Mouse (Mus musculus) embryo, embryonic 9.5 days (tissue): ENCODE results near the gene Entpd1.

Experiments used
- DNase-seq: peaks from one replicate; pipeline ENCODE4 v3.0.0-alpha.2; 2017; ENCODE audit errors: extremely low spot score

Gene Entpd1

DNA sequence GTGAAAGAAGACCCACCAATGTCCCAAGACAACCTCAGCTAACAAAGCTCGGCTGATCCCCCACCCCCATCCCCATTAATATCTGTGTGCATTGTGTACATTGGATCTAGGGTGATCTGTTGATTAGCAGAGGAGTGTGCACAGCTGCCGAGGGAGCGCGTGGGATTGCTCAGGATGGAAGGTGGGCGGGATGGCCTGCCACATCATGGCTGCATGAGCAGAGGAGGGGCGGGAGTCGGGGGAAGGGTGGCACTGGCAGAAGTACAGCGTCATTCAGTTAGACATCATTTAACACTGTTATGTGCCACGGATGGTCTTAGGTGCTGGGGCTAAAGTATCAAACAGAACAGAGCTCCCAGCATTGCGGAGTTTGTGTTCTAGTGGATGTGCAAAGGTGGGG lies 111.3 kb downstream of the Entpd1 start:
- no peak for DNase-seq

DNA sequence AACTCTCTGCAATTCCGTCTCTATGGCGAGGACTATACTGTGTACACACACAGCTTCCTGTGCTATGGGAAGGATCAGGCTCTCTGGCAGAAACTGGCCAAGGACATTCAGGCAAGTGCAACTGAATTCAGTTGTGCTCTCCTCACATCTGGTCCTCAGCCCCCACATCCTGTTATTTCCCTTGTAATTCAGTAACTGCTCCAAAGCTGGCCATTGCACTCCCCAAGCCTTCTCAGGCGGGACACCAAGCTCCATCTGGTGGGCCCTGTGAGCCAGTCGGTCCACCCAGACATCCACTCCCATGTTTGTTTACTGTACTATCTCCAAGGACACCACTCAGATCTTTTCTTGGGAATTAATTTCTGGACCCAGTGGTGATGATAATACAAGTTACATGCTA lies 114.0 kb downstream of the Entpd1 start:
- DNase-seq = no peak

DNA sequence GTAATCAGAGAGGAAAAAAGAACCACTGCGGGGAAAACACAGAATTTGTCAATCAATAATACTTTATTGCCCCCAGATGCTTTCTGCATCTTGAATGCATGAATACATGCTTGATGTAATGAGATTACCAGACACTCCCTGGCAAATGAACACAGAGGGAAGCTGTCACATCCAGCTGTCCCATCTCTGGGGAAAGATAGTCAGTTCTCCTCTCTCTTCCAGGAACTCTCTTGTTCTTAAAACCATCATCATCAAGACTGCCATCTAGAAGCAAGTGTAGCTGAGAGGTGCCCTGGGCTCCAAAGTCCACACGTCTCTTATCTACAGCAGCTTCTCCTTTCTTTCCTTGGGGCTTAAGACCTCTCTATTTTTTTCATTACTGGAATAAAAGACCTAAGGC lies 114.4 kb downstream of the Entpd1 start:
- DNase-seq = no peak

DNA sequence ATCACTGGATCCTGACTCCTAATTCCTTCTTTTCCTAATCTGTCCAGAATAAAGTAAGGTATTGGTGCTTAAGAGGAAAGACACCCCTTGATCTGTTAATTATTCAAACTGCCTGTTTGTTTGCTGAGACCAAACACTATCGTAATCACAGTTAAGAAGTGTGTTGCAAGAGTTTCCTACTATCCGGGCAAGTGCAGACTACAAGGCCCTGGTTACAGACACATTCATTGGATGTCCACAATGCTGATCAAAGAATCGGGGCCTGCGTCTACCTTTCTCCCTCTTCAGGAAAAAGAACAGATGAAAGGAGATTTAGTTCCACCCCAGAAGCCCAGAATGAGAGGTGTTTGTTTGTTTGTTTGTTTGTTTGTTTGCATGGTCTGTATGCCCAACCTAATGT lies 116.0 kb downstream of the Entpd1 start:
- no peak for DNase-seq

DNA sequence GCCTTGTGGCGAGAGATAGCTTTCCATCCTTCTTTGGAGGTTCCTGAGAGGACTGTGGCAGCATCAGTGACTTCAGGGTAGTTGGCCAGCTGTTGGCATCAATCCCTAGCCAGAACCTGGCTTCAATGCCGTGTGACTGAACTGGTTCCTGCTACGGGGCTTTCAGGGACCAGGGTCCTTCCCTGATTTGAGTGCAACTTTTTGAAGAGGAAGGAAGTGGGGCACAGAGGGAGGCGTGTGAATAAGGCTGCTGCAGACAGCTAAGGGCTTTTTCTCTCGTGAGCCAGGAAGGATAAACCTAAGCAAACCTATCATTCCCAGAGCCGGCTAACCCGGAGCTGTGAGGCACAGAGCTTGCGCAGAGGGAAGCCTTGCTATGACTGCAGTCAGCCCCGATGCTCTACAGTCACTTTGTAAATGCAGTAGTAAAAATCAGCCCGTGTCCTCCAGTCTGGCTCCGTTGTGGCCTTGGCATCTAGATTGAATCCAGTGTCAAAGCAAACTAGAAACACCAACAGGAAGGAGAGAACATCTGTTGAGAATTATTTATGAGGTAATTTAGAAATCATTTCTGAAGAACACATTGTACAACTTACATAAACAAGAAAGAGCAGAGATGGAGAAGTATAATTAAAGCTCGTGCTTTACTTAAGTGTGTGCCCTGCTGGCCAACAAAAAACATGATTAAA lies 116.7 kb downstream of the Entpd1 start:
- no peak for DNase-seq

DNA sequence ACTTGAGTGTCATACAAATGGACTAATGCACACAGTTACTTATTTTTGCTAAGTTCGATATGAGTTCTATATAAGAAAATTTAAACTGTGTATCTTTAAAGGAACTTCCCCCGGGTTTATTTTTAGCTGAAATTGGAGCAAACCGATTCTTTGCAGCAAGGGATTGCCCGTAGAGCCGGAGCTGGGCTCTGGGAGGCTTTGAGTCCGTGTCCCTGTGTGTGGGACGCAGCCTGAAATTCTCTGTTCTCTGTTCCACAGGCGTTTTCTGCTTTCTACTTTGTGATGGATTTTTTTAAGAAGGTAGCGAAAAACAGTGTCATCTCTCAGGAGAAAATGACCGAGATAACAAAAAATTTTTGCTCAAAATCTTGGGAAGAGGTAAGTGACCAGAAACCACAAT lies 121.2 kb downstream of the Entpd1 start:
- DNase-seq = no peak

DNA sequence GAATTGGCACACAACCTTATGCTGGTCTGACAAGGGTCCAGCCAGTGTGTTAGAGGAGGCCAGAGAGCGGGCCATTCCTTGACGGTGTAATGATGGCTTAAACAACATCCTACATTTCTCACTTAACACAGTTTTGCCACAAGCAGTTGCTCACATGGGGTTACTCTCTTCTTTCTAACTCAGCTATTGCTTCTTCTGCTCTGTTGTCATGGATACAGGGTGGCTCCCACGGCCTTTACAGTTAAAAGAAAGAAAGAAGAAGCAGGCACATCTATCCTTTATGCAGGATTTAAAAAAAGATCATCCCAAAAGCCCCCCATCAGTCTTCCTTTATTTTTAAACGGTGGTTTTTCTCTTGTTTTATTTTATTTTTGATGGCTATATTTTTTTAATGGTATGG lies 121.7 kb downstream of the Entpd1 start:
- no peak for DNase-seq

DNA sequence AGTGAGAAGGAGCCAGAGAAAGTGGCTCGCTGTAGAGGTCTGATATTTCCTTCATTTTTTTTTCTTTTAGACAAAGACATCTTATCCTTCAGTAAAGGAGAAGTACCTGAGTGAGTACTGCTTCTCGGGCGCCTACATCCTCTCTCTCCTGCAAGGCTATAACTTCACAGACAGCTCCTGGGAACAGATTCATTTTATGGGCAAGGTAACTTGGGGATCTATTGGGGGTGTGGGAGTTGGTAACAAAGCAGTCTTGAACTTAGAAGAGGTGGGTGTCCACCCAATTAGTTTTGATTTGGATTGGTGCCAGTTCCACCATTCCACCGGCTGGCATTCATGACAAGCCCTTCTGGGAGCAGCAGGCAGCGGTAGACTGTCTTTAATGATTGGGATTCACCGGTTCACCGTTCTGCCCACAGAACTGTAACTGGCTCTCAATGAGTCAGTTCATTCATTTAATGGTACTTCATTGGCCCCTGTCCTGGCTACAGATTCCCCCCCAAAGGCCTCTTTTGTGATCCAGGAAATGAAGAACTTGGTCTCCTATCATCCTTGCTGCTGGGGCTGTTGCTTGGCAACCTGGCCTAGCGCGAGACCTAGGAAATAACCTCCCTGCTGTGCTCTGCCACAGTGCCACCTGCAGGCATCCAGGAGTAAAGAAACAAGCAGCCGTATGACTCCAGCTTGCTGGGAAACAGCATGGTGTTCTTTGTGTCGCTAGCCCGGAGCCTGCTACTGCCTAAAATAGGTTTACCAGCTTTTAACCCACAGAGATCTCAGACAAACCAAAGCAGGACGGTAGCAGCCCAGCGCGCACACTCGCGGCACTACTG lies 124.7 kb downstream of the Entpd1 start:
- peak; percentile 81 for DNase-seq

DNA sequence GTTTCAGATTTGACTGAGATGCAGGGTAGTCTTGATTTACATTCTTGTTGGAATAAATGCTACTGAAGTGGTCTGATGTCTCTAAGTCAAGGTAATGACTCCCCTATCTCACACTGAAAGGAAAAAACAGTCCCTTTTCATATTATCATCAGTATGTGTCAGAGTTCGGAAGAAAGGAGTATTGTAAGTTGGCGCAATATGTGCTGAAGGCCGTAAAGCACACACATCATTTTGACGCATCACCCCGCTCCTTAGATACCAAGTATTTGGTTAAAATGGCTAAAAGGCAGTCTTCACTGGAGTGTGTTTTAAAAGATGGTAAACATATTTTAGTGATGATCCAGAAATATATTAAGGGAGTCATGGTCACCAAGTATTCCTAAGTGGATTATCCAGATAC lies 125.4 kb downstream of the Entpd1 start:
- no peak for DNase-seq

DNA sequence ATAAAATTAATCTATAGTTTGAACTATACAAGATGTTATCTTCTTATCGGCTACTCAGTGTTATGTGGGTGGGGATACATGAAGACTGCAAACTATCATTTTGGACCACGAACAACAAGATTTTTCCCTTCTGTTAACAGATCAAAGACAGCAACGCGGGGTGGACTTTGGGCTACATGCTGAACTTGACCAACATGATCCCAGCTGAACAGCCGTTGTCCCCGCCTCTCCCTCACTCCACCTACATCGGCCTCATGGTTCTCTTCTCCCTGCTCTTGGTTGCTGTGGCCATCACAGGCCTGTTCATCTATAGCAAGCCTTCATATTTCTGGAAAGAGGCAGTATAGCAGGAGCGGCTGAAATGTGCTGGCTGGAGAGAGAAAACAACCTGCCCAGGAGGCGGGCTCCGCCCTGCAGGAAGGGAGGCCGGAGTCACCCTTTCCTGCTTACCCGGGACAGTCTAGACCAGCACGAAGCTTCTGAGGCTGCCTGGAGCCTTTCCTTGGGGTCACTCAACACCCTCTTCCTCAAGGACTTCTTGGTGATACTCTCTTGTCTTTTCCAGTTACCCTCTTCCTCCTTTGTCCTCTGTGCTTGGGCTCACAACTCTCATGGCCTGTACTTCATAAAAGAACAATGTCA lies 126.6 kb downstream of the Entpd1 start:
- DNase-seq = no peak

DNA sequence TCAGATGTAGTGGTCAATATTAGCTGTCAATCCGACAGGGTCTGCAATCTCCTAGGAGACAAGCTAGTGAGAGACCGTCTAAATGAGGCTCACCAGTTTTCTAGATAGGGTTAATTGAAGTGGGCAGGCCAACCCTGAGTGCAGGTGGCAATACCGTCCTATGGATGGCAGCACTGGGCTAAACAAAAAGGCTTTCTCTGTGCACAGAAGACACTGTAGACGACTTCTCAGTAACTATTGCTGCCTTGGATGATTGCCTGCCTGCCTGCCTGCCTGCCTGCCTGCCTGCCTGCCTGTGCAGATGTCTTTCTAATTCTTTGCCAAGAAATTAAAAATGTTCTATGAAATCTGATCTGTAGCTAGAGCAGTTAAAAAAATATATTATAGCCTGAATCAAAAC lies 134.4 kb downstream of the Entpd1 start:
- no peak for DNase-seq

DNA sequence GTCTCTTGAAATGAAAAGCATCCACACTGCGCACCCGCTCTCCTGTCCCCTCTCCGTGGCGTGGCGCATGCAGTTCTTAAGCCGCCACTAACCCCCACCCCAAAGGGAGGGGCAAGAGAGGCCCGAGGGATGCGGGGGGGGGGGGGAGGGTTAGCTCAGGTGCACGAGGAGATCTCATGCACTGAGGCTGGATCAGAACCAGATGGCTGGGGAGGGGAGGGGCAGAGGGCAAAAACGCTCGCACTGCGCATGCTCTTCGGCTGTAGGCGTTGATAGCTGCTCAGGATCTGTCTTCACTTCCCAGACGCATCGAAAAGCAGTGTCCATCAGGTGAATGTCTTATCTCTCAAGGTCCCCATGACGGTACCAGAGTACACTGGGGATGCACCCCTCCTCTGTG lies 136.4 kb downstream of the Entpd1 start, which contains the start of gene Cc2d2b:
Gene Cc2d2b (plus strand): TSS at position 195 of the 400 bp plus-strand sequence.
- DNase-seq = no peak

DNA sequence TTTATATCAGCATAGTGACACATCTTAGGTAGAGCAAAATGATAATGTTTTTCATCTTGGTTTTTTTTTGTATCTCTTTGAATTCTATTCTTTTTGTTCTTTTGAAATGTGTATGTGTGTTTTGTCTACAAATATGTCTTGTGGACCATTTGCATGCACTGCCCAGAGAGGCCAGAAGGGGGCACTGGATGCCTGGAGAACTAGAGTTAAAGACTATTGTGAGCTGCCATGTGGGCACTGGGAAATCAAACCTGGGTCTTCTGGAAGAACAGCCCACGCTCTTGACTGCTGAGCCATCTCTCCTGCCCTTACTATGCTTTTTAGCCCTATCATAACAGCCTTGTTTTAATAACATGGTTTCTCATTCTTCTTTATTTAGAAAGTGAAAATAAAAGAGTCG lies 142.1 kb downstream of the Entpd1 start:
- DNase-seq = peak; percentile 47

DNA sequence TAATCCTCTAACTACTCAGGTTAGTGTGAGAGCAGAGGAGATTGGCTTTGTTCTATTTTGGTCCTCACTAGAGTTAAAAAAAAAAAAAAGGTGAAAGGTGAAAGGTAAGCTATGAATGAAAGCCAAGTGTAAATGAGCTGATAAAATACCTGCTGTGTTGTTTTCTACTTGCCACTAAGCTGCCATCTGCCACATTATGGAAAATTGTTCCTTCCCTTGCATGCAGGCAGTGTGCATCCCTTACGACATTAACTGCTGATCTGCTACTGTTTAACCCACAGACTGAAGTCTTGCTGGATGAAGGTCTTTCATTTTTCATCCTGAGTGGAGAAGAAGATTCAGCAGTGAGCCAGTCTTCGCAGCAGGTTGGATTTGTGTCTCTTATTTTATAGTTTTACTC lies 147.9 kb downstream of the Entpd1 start:
- DNase-seq = no peak

DNA sequence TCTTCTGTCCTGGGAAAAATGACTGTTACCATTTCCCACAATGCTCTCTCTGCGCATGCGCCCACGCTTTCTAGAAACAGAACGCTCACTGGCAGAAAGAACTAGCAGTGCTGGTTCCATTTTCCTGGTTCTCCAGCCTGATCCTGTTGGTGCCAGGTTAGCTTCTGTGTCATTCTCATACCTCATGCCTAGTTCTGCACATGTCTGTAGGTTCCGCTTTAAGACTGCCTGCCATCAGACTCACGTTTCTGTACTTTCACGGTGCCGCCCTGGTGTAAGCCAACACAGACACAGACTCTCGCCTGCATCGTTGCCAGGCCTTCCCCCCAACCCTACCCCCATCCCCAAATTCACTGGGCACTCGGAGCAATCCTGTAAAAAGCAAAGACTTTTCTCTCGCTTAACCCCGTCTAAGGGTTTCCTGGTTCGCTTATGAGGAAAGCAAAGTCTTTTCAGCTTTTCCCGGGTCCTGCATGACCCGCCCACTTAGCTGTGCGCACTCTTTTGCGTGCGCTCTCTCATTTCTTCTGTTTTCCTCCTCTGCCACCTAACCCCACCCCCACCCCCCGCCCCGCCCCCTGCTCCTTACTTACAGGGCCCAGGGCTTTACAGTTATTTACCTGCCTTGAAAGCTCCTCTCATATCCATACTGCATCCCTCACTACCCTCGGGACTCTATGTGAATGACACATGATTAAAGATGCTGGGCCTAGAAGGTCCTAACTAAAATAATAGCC lies 150.0 kb downstream of the Entpd1 start:
- DNase-seq = peak; percentile 25

DNA sequence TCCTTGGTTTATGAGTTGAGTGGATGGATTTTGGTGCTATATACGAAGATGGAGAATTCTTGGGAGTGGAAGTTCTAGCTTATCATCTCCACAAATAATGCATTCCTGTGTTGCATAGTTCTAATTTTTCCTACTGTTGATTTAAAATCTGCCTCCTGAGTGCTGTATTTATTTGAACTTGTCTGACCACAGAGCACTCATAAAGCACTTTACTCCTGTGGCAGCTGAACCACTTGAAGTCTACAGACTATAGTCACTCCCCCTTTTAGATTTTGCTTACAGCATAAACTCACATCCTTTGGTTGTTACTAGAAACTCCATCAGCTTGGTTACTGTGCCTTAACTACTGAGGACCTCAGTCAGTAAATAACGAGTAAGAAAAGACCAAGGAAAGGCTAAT lies 155.0 kb downstream of the Entpd1 start:
- DNase-seq = no peak

DNA sequence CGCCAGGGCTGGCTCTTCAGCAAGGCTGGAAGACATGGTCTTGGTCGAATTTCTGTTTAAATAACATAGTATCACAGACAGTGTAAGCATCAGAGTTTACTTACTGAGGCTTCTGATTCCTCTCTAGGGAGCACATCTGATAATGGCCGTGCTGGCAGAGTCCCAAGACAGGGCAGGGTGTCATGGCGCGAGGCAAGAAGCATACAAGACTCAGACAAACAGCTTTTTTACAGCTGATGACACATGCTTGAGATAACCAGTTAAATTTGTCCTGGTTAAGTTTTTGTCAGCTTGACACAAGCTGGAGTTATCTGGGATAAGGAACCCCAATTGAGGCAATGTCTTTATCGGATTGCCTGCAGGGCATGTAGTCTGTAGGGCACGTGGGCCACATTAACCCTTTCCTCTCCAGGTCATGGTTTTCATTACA lies 157.2 kb downstream of the Entpd1 start:
- DNase-seq = no peak

DNA sequence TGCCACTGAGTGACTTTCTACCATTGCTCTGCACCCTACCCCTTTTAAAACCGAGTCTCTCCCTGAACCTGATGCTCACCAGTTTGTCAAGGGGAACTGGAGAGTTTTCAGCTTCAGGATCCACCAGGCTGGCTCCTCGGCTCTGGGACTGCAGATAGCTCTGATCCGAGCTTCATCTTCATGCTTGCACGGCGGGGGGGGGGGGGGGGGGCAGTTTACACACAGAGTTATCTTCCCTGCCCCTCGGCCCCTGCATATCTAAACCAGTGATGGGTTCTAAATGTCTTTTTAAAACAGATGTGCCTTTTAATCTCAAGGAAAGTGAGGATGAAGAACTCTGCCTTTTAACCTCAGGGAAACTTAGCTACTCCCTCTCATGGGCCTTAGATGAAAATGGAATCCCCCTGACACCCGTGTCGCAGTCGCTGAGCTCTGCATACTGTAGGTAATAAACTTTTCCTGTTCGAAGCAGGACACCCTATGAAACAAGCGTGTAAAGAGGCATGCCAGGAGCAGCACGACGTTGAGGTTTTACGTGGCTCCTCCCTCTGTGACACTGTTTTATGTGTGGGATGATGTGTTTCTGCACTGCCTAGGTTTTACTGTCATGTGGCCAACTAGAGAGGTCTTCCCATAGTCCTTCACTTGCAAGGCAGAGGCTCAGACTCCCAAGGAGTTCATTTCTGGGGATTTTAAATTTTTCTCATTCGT lies 176.0 kb downstream of the Entpd1 start:
- no peak for DNase-seq

DNA sequence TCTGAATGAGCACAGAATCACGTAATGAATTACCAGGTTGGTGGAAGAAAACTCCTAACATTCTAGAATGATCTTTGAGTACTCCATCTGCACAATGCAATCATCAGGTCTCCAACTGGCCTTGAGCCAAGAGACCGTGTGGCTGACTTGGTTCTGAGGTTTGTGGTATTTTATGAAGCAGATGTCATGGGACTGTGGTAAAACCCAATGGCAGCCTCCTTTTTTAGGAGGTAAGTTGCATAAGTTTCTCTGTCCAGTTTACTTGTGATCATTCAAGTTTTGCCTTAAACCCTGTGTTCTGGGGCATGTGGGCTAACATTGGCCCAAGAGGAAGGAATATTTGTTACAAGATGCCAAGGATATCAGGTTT lies 176.5 kb downstream of the Entpd1 start:
- DNase-seq = no peak
